Mouse (Mus musculus) ES-Bruce4 (cell line): ENCODE measurements around the gene 1700069L16Rik. TPM values are rescaled to one million over a fixed set of nuclear protein-coding genes. Genes with fewer than 3 reads are reported as not detected.

Experiments
- H3K27ac ChIP-seq: 2 replicates; pipeline ENCODE4 v1.5.1; 2012; ENCODE audit warnings: low read length, inconsistent platforms; ENCODE audit not compliant: insufficient read depth
- H3K27me3 ChIP-seq: 2 replicates; pipeline ENCODE4 v1.6.1; 2012; ENCODE audit warnings: mild to moderate bottlenecking, low read length, inconsistent platforms; ENCODE audit not compliant: control insufficient read depth, poor library complexity, insufficient read depth, severe bottlenecking
- H3K36me3 ChIP-seq: 2 replicates; pipeline ENCODE4 v1.6.1; 2012; ENCODE audit warnings: inconsistent platforms, mild to moderate bottlenecking, low read length, moderate library complexity; ENCODE audit not compliant: control insufficient read depth, poor library complexity, insufficient read depth, severe bottlenecking
- H3K4me1 ChIP-seq: one replicate; pipeline ENCODE4 v1.8.1; 2011; ENCODE audit warnings: low read length; ENCODE audit not compliant: control insufficient read depth, insufficient read depth
- H3K4me3 ChIP-seq: 2 replicates; pipeline ENCODE4 v1.5.1; 2011; ENCODE audit warnings: low read depth, mild to moderate bottlenecking, low read length
- H3K9ac ChIP-seq: 2 replicates; pipeline ENCODE4 v1.6.1; 2012; ENCODE audit warnings: low read depth, mild to moderate bottlenecking, inconsistent platforms; ENCODE audit not compliant: poor library complexity, severe bottlenecking
- H3K9me3 ChIP-seq: replicated peaks from 2 replicates; pipeline ENCODE4 v1.6.1; 2012; ENCODE audit warnings: mild to moderate bottlenecking, low read length, inconsistent platforms; ENCODE audit not compliant: control insufficient read depth, poor library complexity, insufficient read depth, severe bottlenecking
- CTCF ChIP-seq: IDR thresholded peaks from one replicate; pipeline ENCODE4 v1.8.1; 2011; ENCODE audit warnings: low read depth, low read length
- EP300 ChIP-seq: IDR thresholded peaks from 2 replicates; pipeline ENCODE4 v1.6.1; 2011; ENCODE audit warnings: low read depth, low read length; ENCODE audit not compliant: insufficient read depth
- POLR2A ChIP-seq: IDR thresholded peaks from one replicate; pipeline ENCODE4 v1.8.1; 2011; ENCODE audit warnings: low read length; ENCODE audit not compliant: insufficient read depth
- polyA plus RNA-seq: library from polyadenylated mRNA; stranded (reverse); fragments of >200 nt; gene quantifications from 2 replicates; pipeline ENCODE4 v1.2.4, GENCODE M21; 2011; ENCODE audit warnings: low read depth; ENCODE audit not compliant: missing spikeins, insufficient read depth, insufficient read length

Gene 1700069L16Rik
- polyA plus RNA-seq, 1 experiment = not detected

DNA sequence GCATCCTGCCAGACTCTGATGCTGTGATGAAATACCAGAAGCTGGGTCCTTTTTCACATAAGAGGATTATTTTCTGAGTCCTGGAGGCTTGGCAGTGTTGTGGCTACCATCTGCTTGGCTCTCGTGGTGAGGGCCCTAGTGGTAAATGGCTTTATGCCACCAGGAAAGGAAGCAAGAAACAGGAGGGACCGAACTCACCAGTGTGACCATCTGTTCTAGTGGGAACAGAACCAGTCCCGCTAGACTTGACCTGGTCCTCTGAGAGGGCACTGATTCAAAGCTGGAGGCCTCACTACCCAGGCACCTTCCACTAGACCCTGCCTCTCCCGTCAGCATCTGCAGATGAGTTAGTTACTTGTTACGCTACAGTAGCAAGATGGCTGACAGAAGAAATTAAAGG is 41.3 kb downstream of the 1700069L16Rik start:
- TF ChIP-seq POLR2A (no peak), EP300 (no peak)
- no peak overlapping the region for H3K27ac ChIP-seq
- peaks cover 4% of the 10 kb centered on the region for H3K4me1 ChIP-seq
- H3K4me3 ChIP-seq = no peak overlapping the region
- no peaks in the 10 kb centered on the region for H3K36me3 ChIP-seq
- H3K9me3 ChIP-seq = no peaks in the 10 kb centered on the region
- H3K9ac ChIP-seq = no peak overlapping the region
- H3K27me3 ChIP-seq = no peaks in the 10 kb centered on the region

DNA sequence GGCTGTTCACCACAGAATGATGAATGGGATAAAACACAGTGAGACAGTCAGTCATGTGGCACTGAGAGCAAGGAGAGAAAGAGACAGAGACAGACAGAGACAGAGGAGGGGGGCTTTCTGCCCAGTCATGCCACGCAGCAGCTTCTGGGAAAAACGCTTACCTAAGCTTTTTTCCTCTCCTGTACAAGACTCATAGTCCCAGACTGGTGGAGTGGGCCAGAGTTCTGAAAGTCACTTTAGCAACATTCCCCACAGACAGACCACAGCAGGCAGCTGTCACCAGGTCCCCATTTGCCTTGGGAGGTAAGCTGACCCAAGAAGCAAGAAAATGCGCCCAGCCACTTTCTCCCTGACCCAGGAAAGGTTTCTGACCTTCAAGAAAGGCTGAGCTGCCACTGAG is 42.1 kb downstream of the 1700069L16Rik start:
- Histone ChIP-seq H3K4me1 (peaks cover 4% of the 10 kb centered on the region), H3K27ac (no peak overlapping the region), H3K4me3 (no peak overlapping the region), H3K36me3 (no peaks in the 10 kb centered on the region), H3K9ac (no peak overlapping the region), H3K27me3 (no peaks in the 10 kb centered on the region), H3K9me3 (no peaks in the 10 kb centered on the region)
- no peak for TF ChIP-seq EP300
- no peak for TF ChIP-seq CTCF
- TF ChIP-seq POLR2A = no peak

DNA sequence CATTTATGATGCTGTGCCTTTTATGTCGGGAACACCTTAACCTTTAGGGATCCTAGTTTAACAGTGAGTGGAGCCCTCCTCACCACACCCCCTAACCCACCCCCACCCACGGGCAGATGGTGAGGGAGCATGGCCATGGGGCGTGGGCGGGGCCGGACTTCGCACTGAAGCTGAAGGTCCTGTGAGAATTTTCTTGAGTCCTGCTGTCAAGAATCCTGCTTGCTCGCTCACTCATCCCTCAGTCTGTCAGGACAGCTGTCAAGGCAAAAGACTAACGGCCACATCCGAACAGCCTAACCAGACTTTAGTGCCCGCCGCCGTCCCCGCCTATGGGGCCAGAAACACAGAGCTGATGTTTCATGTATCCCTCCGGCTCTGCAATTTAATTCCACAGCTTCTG is 43.4 kb downstream of the 1700069L16Rik start:
- TF ChIP-seq POLR2A = no peak
- TF ChIP-seq EP300 = no peak
- no peak for TF ChIP-seq CTCF
- Histone ChIP-seq H3K4me3 (peak overlapping the region; percentile 14; the same call in 1 of the 2 replicates), H3K9ac (no peak overlapping the region), H3K27me3 (no peaks in the 10 kb centered on the region), H3K9me3 (no peaks in the 10 kb centered on the region), H3K4me1 (peaks cover 6% of the 10 kb centered on the region), H3K36me3 (no peaks in the 10 kb centered on the region), H3K27ac (no peak overlapping the region)

GRCm38 (mm10) chr5:113679509-113679908 is 45.1 kb downstream of the 1700069L16Rik start:
- no peaks in the 10 kb centered on the region for H3K36me3 ChIP-seq
- H3K27ac ChIP-seq = no peak overlapping the region
- no peak overlapping the region for H3K4me3 ChIP-seq
- TF ChIP-seq EP300 = no peak
- TF ChIP-seq POLR2A = no peak
- no peak for TF ChIP-seq CTCF
- no peaks in the 10 kb centered on the region for H3K27me3 ChIP-seq
- H3K9me3 ChIP-seq = no peaks in the 10 kb centered on the region
- no peak overlapping the region for H3K9ac ChIP-seq
- H3K4me1 ChIP-seq = peaks cover 11% of the 10 kb centered on the region

DNA sequence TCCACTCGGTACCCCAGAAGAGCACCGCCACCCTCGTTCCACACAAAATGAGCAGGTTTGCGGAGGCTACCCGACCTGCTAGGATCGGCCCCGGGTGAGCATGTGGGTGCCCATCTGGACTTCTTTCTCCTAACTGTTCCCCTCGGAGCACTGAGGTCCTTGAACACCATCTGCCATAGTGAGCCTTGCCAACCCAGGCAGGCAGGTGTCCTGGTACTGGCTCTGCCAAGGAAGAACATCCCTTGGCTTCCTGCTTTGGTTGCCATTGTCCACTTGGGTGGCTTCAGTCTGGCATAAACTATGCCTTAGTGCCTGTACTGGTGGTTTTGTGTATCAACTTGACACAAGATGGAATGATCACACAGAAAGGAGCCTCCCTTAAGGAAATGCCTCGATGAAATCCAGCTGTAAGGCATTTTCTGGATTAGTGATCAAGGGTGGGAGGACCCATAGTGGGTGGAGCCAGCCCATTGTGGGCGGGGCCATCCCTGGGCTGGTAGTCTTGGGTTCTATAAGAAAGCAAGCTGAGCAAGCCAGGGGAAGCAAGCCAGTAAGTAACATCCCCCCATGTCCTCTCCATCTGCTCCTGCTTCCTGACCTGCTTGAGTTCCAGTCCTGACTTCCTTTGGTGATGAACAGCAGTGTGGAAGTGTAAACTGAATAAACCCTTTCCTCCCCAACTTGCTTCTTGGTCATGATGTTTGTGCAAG is 45.7 kb downstream of the 1700069L16Rik start:
- TF ChIP-seq EP300 (no peak), POLR2A (no peak), CTCF (no peak)
- peaks cover 8% of the 10 kb centered on the region for H3K4me1 ChIP-seq
- no peak overlapping the region for H3K9ac ChIP-seq
- no peak overlapping the region for H3K27ac ChIP-seq
- H3K4me3 ChIP-seq = no peak overlapping the region
- no peaks in the 10 kb centered on the region for H3K36me3 ChIP-seq
- H3K27me3 ChIP-seq = no peaks in the 10 kb centered on the region
- no peaks in the 10 kb centered on the region for H3K9me3 ChIP-seq

GRCm38 (mm10) chr5:113677541-113677940 is 47.0 kb downstream of the 1700069L16Rik start:
- Histone ChIP-seq H3K9ac (no peak overlapping the region), H3K9me3 (no peaks in the 10 kb centered on the region), H3K4me1 (peaks cover 8% of the 10 kb centered on the region), H3K4me3 (no peak overlapping the region), H3K27me3 (no peaks in the 10 kb centered on the region), H3K27ac (no peak overlapping the region), H3K36me3 (no peaks in the 10 kb centered on the region)
- TF ChIP-seq POLR2A (no peak), CTCF (no peak)
